Mouse (Mus musculus): ENCODE measurements around the gene Pfdn4. TPM values are rescaled to one million over a fixed set of nuclear protein-coding genes. Genes with fewer than 3 reads are reported as not detected.

Pfdn4 gene
- polyA plus RNA-seq, 1 experiment from 2014 or later, result 71.5 TPM

GRCm38 (mm10) chr2:170475164-170475563 lies 21.1 kb upstream of the Pfdn4 start:
- peaks cover 77% of the 10 kb centered on the region for H3K27me3 ChIP-seq (ENCODE audit: insufficient read depth, poor library complexity, severe bottlenecking)
- peaks cover 6% of the 10 kb centered on the region; the same call in 1 of the 2 replicates for H3K4me1 ChIP-seq
- H3K36me3 ChIP-seq, result no peaks in the 10 kb centered on the region
- DNase-seq (ENCODE audit: low spot score), result no peak
- WGBS, result 84% methylated on average over 3 of the region's 3 CpGs
- H3K9me3 ChIP-seq, result 0 out of 2 replicates have a peak, but pooled peaks cover 2% of the 10 kb centered on the region
- H3K27ac ChIP-seq, result no peak overlapping the region
- no peak overlapping the region for H3K4me3 ChIP-seq

- Histone ChIP-seq H3K36me3 (no peaks in the 10 kb centered on the region), H3K4me3 (no peak overlapping the region), H3K27ac (no peak overlapping the region), H3K9me3 (0 out of 2 replicates have a peak, but pooled peaks cover 2% of the 10 kb centered on the region), H3K27me3 (ENCODE audit: insufficient read depth, poor library complexity, severe bottlenecking) (peaks cover 77% of the 10 kb centered on the region), H3K4me1 (0 out of 2 replicates have a peak, but pooled peaks cover 6% of the 10 kb centered on the region)
- no peak for DNase-seq (ENCODE audit: low spot score)
- WGBS, result 71% methylated on average over 11 of the region's 11 CpGs
Measured at GRCm38 (mm10) chr2:170476215-170476614, 20.0 kb upstream of the Pfdn4 start.

GRCm38 (mm10) chr2:170476643-170477042 lies 19.6 kb upstream of the Pfdn4 start:
- no peaks in the 10 kb centered on the region for H3K36me3 ChIP-seq
- peaks cover 77% of the 10 kb centered on the region for H3K27me3 ChIP-seq (ENCODE audit: insufficient read depth, poor library complexity, severe bottlenecking)
- no peak overlapping the region for H3K4me3 ChIP-seq
- DNase-seq (ENCODE audit: low spot score), result peak; percentile 79
- 26% methylated on average over 8 of the region's 8 CpGs for WGBS
- H3K4me1 ChIP-seq, result 0 out of 2 replicates have a peak, but pooled peaks cover 6% of the 10 kb centered on the region
- H3K9me3 ChIP-seq, result 0 out of 2 replicates have a peak, but pooled peaks cover 2% of the 10 kb centered on the region
- no peak overlapping the region for H3K27ac ChIP-seq

DNA sequence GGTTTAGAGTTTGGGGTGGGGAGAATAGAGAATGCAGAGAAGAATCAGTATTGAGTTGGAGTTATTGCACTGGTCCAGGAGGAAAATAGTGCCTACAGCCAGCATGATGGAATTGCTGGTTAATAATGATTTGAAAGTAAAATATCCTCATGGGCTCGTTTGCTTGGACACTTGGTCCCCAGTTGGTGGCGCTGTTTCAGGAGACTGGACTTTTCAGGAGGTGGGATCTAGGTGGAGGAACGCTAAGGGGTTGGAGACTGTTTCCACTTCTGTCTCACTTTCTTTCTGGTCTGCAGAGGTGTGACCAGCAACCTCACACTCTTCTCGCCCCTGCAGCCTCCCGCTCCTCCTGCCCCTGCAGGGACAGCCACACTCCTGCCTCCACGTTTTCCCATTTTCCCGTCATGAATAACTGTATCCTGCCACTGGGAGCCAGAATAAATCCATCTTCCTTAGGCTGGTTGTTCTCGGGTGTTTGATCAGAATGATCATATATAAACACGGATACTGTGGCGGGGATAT lies 14.1 kb upstream of the Pfdn4 start:
- DNase-seq (ENCODE audit: low spot score), result no peak
- H3K27ac ChIP-seq, result no peak overlapping the region
- no peaks in the 10 kb centered on the region for H3K9me3 ChIP-seq
- peaks cover 96% of the 10 kb centered on the region for H3K27me3 ChIP-seq (ENCODE audit: insufficient read depth, poor library complexity, severe bottlenecking)
- no peak overlapping the region for H3K4me3 ChIP-seq
- 63% methylated on average over 10 of the region's 10 CpGs for WGBS
- H3K4me1 ChIP-seq, result no peaks in the 10 kb centered on the region
- no peaks in the 10 kb centered on the region for H3K36me3 ChIP-seq

- peaks cover 99% of the 10 kb centered on the region for H3K27me3 ChIP-seq (ENCODE audit: insufficient read depth, poor library complexity, severe bottlenecking)
- no peak for DNase-seq (ENCODE audit: low spot score)
- 73% methylated on average over 11 of the region's 11 CpGs for WGBS
- H3K36me3 ChIP-seq, result no peaks in the 10 kb centered on the region
- no peak overlapping the region for H3K27ac ChIP-seq
- no peak overlapping the region for H3K4me3 ChIP-seq
- H3K9me3 ChIP-seq, result no peaks in the 10 kb centered on the region
- H3K4me1 ChIP-seq, result no peaks in the 10 kb centered on the region
Measured at GRCm38 (mm10) chr2:170483914-170484313, 12.3 kb upstream of the Pfdn4 start.

- H3K36me3 ChIP-seq, result no peaks in the 10 kb centered on the region
- H3K27ac ChIP-seq, result no peak overlapping the region
- H3K9me3 ChIP-seq, result no peaks in the 10 kb centered on the region
- WGBS, result 73% methylated on average over 7 of the region's 7 CpGs
- DNase-seq (ENCODE audit: low spot score), result no peak
- H3K27me3 ChIP-seq (ENCODE audit: insufficient read depth, poor library complexity, severe bottlenecking), result peaks cover 99% of the 10 kb centered on the region
- H3K4me1 ChIP-seq, result no peaks in the 10 kb centered on the region
- no peak overlapping the region for H3K4me3 ChIP-seq
Measured at GRCm38 (mm10) chr2:170487202-170487601, 9.0 kb upstream of the Pfdn4 start.

- Histone ChIP-seq H3K27me3 (ENCODE audit: insufficient read depth, poor library complexity, severe bottlenecking) (peaks cover 99% of the 10 kb centered on the region), H3K4me3 (no peak overlapping the region), H3K27ac (no peak overlapping the region), H3K9me3 (no peaks in the 10 kb centered on the region), H3K36me3 (no peaks in the 10 kb centered on the region), H3K4me1 (no peaks in the 10 kb centered on the region)
- DNase-seq (ENCODE audit: low spot score), result no peak
- WGBS, result 60% methylated on average over 26 of the region's 26 CpGs
Measured at GRCm38 (mm10) chr2:170487890-170488502, 8.2 kb upstream of the Pfdn4 start.

DNA sequence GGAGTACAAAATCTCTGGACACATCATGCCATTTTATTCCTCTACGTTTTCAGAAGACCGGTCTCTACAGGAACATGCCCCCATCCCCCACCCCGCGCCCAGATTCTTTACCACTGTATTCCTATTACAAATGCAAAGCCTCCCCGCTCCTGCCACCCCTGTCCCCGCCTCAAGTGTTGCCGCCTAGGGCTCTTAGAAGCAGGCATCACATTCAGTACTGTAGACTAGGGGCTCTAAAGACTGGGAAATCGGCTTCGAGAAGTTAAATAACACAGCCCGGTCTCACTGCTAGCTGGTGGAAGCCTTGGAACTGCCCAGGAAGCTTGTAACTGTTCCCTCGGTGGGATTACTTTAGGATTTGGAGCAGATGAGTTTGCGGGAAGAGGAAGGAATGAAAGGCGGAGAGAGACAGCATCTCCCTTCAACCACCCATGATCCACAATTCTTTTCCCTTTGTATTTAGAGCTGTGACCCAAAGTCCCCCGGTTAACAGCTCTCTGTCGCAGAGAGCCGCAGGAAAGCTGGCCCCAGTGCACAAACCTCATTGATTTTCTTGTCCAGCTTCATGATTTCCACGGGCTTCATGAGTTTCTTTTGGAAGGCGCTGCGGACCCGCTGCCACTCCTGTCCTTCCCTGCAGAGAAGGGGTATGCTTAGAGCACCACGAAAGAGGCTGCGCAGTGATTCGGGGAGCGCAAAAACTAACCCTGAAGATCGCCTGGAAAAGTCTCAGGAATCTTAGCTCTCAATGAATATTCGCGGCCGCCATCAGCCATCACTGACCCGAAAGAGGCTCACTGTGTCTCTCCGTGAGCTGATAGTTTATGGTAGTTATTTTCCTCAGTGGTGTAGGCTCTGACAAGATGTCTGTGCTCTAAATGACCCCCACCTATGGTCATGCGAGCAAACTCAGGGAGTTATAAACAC lies 1.2 kb upstream of the Pfdn4 start:
- Histone ChIP-seq H3K36me3 (no peaks in the 10 kb centered on the region), H3K9me3 (no peaks in the 10 kb centered on the region), H3K27ac (no peak overlapping the region), H3K4me1 (peaks cover 16% of the 10 kb centered on the region), H3K4me3 (no peak overlapping the region), H3K27me3 (ENCODE audit: insufficient read depth, poor library complexity, severe bottlenecking) (peaks cover 100% of the 10 kb centered on the region)
- DNase-seq (ENCODE audit: low spot score), result no peak
- 6% methylated on average over 31 of the region's 31 CpGs for WGBS

DNA sequence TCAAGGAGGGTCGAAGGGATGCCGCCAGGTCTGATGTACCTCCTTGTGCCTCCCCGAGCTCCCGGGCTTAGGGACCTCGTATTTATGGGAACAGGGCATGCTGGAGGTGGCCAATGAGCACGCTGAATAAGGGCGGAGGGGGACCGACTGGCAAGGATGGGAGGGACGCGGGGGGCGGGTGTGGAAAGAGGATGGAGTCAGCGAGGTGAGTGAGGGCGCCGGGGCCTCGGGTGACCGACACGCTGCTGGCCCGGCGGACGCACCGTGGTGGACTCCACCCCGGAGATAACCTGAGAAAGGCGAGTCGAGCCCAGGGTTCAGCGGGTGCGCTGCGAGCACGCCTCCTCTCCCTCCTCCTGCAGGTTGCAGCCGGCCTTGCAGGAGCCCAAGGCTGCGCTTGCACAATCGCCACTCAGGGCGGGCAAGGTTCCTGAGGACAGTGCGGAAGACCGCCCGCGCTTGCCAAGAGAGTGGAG lies 901 bp downstream of the Pfdn4 start, which contains the start of gene Cyp24a1:
Gene Cyp24a1, minus strand, starts transcription at position 55 of the 476 bp plus-strand sequence.
- peaks cover 99% of the 10 kb centered on the region for H3K27me3 ChIP-seq (ENCODE audit: insufficient read depth, poor library complexity, severe bottlenecking)
- WGBS, result under 1% methylated on average over 36 of the region's 36 CpGs
- H3K9me3 ChIP-seq, result no peaks in the 10 kb centered on the region
- no peak within 1 kb of the TSS for H3K27ac ChIP-seq
- DNase-seq (ENCODE audit: low spot score), result no peak
- H3K4me1 ChIP-seq, result peaks cover 16% of the 10 kb centered on the region
- H3K4me3 ChIP-seq, result peak within 1 kb of the TSS; percentile 44
- no peaks in the 10 kb centered on the region for H3K36me3 ChIP-seq

DNA sequence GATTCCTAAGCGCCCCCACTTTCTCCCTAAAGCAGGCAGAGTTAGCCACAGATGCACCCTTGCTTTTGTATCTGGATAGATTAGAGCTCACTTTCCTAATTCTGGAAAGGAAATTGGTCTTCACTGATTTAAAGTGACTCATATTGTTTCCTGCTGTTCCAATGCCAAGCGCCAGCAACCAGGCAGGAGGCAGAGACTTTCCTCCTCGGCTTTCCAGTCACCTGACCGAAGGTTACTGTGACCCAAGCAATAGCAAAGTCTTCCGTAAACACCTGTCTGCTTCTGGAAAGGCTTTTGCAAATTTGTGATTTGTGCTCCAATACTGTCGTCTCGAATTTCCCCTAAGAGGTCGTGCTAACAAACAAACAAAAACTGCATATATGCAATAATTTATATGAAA lies 1.8 kb downstream of the Pfdn4 start:
- peaks cover 16% of the 10 kb centered on the region for H3K4me1 ChIP-seq
- H3K4me3 ChIP-seq, result no peak overlapping the region
- no peak for DNase-seq (ENCODE audit: low spot score)
- no peaks in the 10 kb centered on the region for H3K9me3 ChIP-seq
- no peak overlapping the region for H3K27ac ChIP-seq
- H3K36me3 ChIP-seq, result no peaks in the 10 kb centered on the region
- 22% methylated on average over 8 of the region's 8 CpGs for WGBS
- H3K27me3 ChIP-seq (ENCODE audit: insufficient read depth, poor library complexity, severe bottlenecking), result peaks cover 99% of the 10 kb centered on the region

DNA sequence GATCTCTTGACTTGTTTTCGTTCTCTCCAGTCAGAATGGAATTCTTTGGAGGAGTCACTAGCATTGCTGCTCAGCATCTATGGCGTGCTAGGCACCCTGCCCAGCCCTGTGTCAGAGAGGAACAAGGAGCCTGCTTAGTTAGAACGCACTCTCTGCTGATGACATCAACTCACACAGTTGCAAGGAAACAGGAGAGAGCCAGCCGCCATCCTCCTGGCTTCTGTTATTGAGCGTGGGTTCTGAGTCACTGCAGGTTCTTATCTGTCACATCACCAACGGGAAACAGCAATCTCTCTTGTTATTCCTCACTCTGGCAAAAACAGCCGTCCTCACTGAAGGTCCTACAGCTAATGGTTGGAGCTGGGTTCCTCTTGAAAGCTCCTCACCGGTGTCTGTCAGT lies 7.1 kb downstream of the Pfdn4 start:
- Histone ChIP-seq H3K4me1 (peaks cover 3% of the 10 kb centered on the region; the same call in 1 of the 2 replicates), H3K27ac (no peak overlapping the region), H3K36me3 (no peaks in the 10 kb centered on the region), H3K27me3 (ENCODE audit: insufficient read depth, poor library complexity, severe bottlenecking) (peaks cover 83% of the 10 kb centered on the region), H3K4me3 (no peak overlapping the region), H3K9me3 (no peaks in the 10 kb centered on the region)
- DNase-seq (ENCODE audit: low spot score), result no peak
- 23% methylated on average over 8 of the region's 8 CpGs for WGBS

- H3K27me3 ChIP-seq (ENCODE audit: insufficient read depth, poor library complexity, severe bottlenecking), result peaks cover 77% of the 10 kb centered on the region
- no peak overlapping the region for H3K27ac ChIP-seq
- no peak overlapping the region for H3K4me3 ChIP-seq
- no peaks in the 10 kb centered on the region for H3K36me3 ChIP-seq
- H3K9me3 ChIP-seq, result no peaks in the 10 kb centered on the region
- WGBS, result 38% methylated on average over 4 of the region's 4 CpGs
- no peak for DNase-seq (ENCODE audit: low spot score)
- H3K4me1 ChIP-seq, result peaks cover 5% of the 10 kb centered on the region
Measured at GRCm38 (mm10) chr2:170503983-170504382, 7.8 kb downstream of the Pfdn4 start.

DNA sequence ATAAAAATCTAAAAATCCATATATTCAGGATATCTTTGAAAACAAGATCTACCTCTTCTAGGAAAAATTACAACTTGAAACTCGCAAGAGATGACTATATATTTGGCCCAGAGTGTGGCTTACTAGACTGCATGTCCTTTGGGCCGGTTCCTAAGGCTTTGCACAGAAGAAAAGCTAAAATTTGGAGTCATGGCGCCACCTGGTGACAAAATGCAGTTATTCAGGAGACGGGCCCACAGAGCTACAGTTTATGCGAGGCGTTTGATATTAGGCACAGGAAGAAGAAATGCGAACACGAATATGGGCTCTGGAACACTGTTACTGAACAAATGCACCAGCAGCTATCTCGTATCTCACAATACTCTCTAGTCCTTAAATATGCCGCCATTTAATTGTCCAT lies 11.5 kb downstream of the Pfdn4 start:
- WGBS, result 9% methylated on average over 10 of the region's 10 CpGs
- Histone ChIP-seq H3K27me3 (ENCODE audit: insufficient read depth, poor library complexity, severe bottlenecking) (peaks cover 45% of the 10 kb centered on the region), H3K9me3 (no peaks in the 10 kb centered on the region), H3K4me1 (peaks cover 19% of the 10 kb centered on the region), H3K36me3 (no peaks in the 10 kb centered on the region), H3K27ac (no peak overlapping the region), H3K4me3 (no peak overlapping the region)
- DNase-seq (ENCODE audit: low spot score), result no peak

Measured in heart, embryonic 10.5 days (tissue).